ENCODE assay signal across 24 mouse cellular contexts in genomic region chr2:160591446-160592180, GRCm38 (mm10).
"Had no signal": no experiment of that assay in that cellular context is flagged by ENCODE, and none has a peak within 500 bp of the region (broad histone marks: within the 10 kb centered on the region; RNA-seq: fewer than 3 reads in every experiment).

No protein-coding gene starts in this region.

- H3K4me2 ChIP-seq: heart, embryonic 13.5 days; heart, embryonic 15.5 days; hindbrain, embryonic 13.5 days; hindbrain, embryonic 15.5 days; kidney, embryonic 15.5 days; limb, embryonic 13.5 days; limb, embryonic 15.5 days; liver, embryonic 12.5 days had no signal

- H3K36me3 ChIP-seq: heart, embryonic 13.5 days; heart, embryonic 15.5 days; hindbrain, embryonic 13.5 days; hindbrain, embryonic 15.5 days; kidney, embryonic 15.5 days; limb, embryonic 13.5 days; limb, embryonic 15.5 days; liver, embryonic 12.5 days had no signal

- H3K9ac ChIP-seq: forebrain, postnatal 0 days; heart, embryonic 13.5 days; heart, embryonic 15.5 days; hindbrain, embryonic 13.5 days; hindbrain, embryonic 15.5 days; kidney, embryonic 15.5 days; limb, embryonic 13.5 days; limb, embryonic 15.5 days; liver, embryonic 12.5 days had no signal

- H3K9me3 ChIP-seq: heart, embryonic 13.5 days; heart, embryonic 15.5 days; hindbrain, embryonic 13.5 days; hindbrain, embryonic 15.5 days; kidney, embryonic 15.5 days; limb, embryonic 13.5 days; limb, embryonic 15.5 days; liver, embryonic 12.5 days had no signal

- H3K27me3 ChIP-seq: heart, embryonic 15.5 days had no signal

- H3K4me3 ChIP-seq: heart, embryonic 13.5 days; heart, embryonic 15.5 days; hindbrain, embryonic 13.5 days; hindbrain, embryonic 15.5 days; kidney, embryonic 15.5 days; limb, embryonic 13.5 days; limb, embryonic 15.5 days; liver, embryonic 12.5 days had no signal

- ATAC-seq: forebrain, postnatal 0 days; hindbrain, postnatal 0 days; intestine, embryonic 16.5 days; liver, embryonic 12.5 days had no signal

- H3K27ac ChIP-seq: heart, embryonic 13.5 days; heart, embryonic 15.5 days; hindbrain, embryonic 13.5 days; hindbrain, embryonic 15.5 days; hindbrain, postnatal 0 days; kidney, embryonic 15.5 days; kidney, postnatal 0 days; limb, embryonic 13.5 days; limb, embryonic 15.5 days; liver, embryonic 12.5 days had no signal

- DNase-seq: forebrain, postnatal 0 days; gastrocnemius, postnatal 36 days; heart, adult 18-20 months; heart, postnatal 14 days; heart, postnatal 36 days; kidney, adult 11 months; kidney, adult 2 months; kidney, adult 9 months; kidney, postnatal 14 days; kidney, postnatal 36 days; layer of hippocampus, adult 9-11 months; layer of hippocampus, postnatal 36 days; left cerebral cortex, postnatal 4 days had no signal

- H3K4me1 ChIP-seq: liver, embryonic 12.5 days had no signal
